Mouse (Mus musculus) myocyte (in vitro differentiated cells): ENCODE measurements around the gene Tmem201.

Experiments
- MAX ChIP-seq: IDR thresholded peaks from one replicate; pipeline ENCODE4 v1.6.1; 2011; ENCODE audit warnings: low read depth, mild to moderate bottlenecking, control low read depth
- POLR2A ChIP-seq: IDR thresholded peaks from one replicate; pipeline ENCODE4 v1.6.1; 2011; ENCODE audit warnings: low read depth, mild to moderate bottlenecking, control low read depth, moderate library complexity; ENCODE audit not compliant: insufficient read length
- TCF12 ChIP-seq: IDR thresholded peaks from one replicate; pipeline ENCODE4 v1.6.1; 2011; ENCODE audit warnings: mild to moderate bottlenecking, control low read depth; ENCODE audit not compliant: poor library complexity, insufficient read depth, severe bottlenecking

DNA sequence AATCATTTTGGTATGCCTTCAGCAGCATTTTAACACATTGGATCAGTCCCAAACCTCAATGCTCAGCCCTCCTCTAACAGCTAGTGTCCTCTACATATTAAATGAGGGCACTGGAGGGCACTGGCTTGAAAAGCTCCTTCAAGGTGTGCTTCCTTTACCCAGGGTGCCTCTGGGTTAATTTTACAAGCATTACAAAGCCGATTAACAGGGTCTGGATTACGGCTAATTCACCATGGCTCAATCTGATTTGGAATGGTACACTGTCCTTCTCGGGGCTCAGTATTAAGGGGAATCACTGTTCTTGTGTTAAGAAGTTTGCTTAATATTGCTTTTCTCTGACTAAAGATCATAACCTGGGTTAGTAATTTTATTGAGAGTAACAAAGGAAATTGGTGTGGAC is 15.0 kb upstream of the Tmem201 start:
- no peak for TF ChIP-seq POLR2A
- no peak for TF ChIP-seq TCF12
- no peak for TF ChIP-seq MAX
